Mouse (Mus musculus): Measurements from ENCODE around the gene Saa1.

- TF ChIP-seq EP300 (IDR thresholded peaks at IDR 0.05; ENCODE audit: low read depth), result no peak
- TF ChIP-seq CTCF (IDR thresholded peaks at IDR 0.05; ENCODE audit: low read depth), result no peak
Observed at GRCm38 (mm10) chr7:46715600-46715999, 27.2 kb downstream of the Saa1 start, which contains the start of gene Saa3.
